Mouse (Mus musculus) heart, adult 2 months (tissue): ENCODE data around the gene Lime1. TPM values are rescaled to one million over a fixed set of nuclear protein-coding genes. Genes with fewer than 3 reads are reported as not detected.

Experiments used
- DNase-seq, 2 experiments: peaks; one replicate each; pipeline ENCODE4 v3.0.0; 2021
- H3K27ac ChIP-seq: fragments of 200-600 bp; 2 replicates; pipeline ENCODE4 v1.8.1; 2022
- H3K27me3 ChIP-seq: fragments of 200-500 bp; 2 replicates; pipeline ENCODE4 v1.6.1; 2012; ENCODE audit warnings: mild to moderate bottlenecking, low read length, inconsistent platforms, mixed read lengths; ENCODE audit not compliant: control insufficient read depth, insufficient read depth
- H3K36me3 ChIP-seq: fragments of 200-500 bp; 2 replicates; pipeline ENCODE4 v1.6.1; 2012; ENCODE audit warnings: low read length, inconsistent platforms; ENCODE audit not compliant: control insufficient read depth, insufficient read depth
- H3K4me1 ChIP-seq: fragments of 200-500 bp; 2 replicates; pipeline ENCODE4 v1.6.1; 2011; ENCODE audit warnings: low read length; ENCODE audit not compliant: control insufficient read depth, insufficient read depth
- H3K4me3 ChIP-seq: fragments of 200-600 bp; 2 replicates; pipeline ENCODE4 v1.8.1; 2022
- H3K79me2 ChIP-seq: fragments of 200-500 bp; replicated peaks from 2 replicates; pipeline ENCODE4 v1.6.1; 2012; ENCODE audit warnings: mild to moderate bottlenecking, inconsistent platforms, low read length, moderate library complexity, mixed read lengths; ENCODE audit not compliant: control insufficient read depth, insufficient read depth
- H3K9ac ChIP-seq: fragments of 200-500 bp; 2 replicates; pipeline ENCODE4 v1.6.1; 2012; ENCODE audit warnings: low read depth, mild to moderate bottlenecking, control low read depth, inconsistent platforms, low read length, mixed read lengths
- CTCF ChIP-seq: fragments of 200-600 bp; IDR thresholded peaks from 2 replicates; pipeline ENCODE4 v1.8.1; 2022; ENCODE audit warnings: antibody characterized with exemption, mild to moderate bottlenecking, moderate library complexity
- EP300 ChIP-seq: fragments of 200-500 bp; IDR thresholded peaks from 2 replicates; pipeline ENCODE4 v1.6.1; 2011; ENCODE audit warnings: low read depth, low read length, control low read depth; ENCODE audit not compliant: insufficient read depth
- POLR2A ChIP-seq: fragments of 200-500 bp; IDR thresholded peaks from 2 replicates; pipeline ENCODE4 v1.6.1; 2011; ENCODE audit warnings: mild to moderate bottlenecking, low read depth, low read length, control low read depth; ENCODE audit not compliant: insufficient read depth
- WGBS: fragments of 180-500 bp; shearing (Covaris S2); methylation state at CpG from one replicate; pipeline ENCODE4 v1.1.7; 2018; 5-methylcytosine and 5-hydroxymethylcytosine counted together
- intact Hi-C: fragments of 180-260 bp; cut with DNase I; formaldehyde crosslinking; loops from one replicate; pipeline ENCODE4 v1.15.1; 2025
- polyA plus RNA-seq: library from polyadenylated mRNA; depleted of rRNA; stranded (reverse); fragments of >200 nt; gene quantifications from 2 replicates; pipeline ENCODE4 v1.2.3, GENCODE M21; 2012; rRNA removed
- total RNA-seq, 2 experiments: library from RNA; stranded (reverse); gene quantifications; 2 replicates each; pipeline ENCODE4 v1.2.3; 2021

Lime1 gene
- total and polyA plus RNA-seq, 3 experiments = 5.0 to 21.7 (median 5.2) TPM

GRCm38 (mm10) chr2:181420903-181421638, 41.2 kb downstream of the Lime1 start:
- TF ChIP-seq CTCF (no peak), POLR2A (no peak), EP300 (no peak)
- H3K4me3 ChIP-seq = no peak overlapping the region
- H3K9ac ChIP-seq = no peak overlapping the region
- H3K79me2 ChIP-seq = 0 out of 2 replicates have a peak, but pooled peaks cover 2% of the 10 kb centered on the region
- H3K27ac ChIP-seq = no peak overlapping the region
- no peak for DNase-seq
- H3K36me3 ChIP-seq = peaks cover 12% of the 10 kb centered on the region
- intact Hi-C loops = no loop called here
- WGBS = 39% methylated on average over 4 of the region's 4 CpGs
- H3K4me1 ChIP-seq = peaks cover 9% of the 10 kb centered on the region
- no peaks in the 10 kb centered on the region for H3K27me3 ChIP-seq

- WGBS = 59% methylated on average over 9 of the region's 9 CpGs
- H3K4me3 ChIP-seq = no peak overlapping the region
- H3K27ac ChIP-seq = no peak overlapping the region
- peaks cover 9% of the 10 kb centered on the region for H3K4me1 ChIP-seq
- TF ChIP-seq EP300 (no peak), POLR2A (no peak), CTCF (no peak)
- no peaks in the 10 kb centered on the region for H3K27me3 ChIP-seq
- H3K79me2 ChIP-seq = 0 out of 2 replicates have a peak, but pooled peaks cover 2% of the 10 kb centered on the region
- H3K36me3 ChIP-seq = peaks cover 11% of the 10 kb centered on the region
- intact Hi-C loops = no loop called here
- DNase-seq = peak in 1 of 2 experiments; percentile 27
- H3K9ac ChIP-seq = no peak overlapping the region
Observed at GRCm38 (mm10) chr2:181423834-181424233, 44.0 kb downstream of the Lime1 start.

Other genes with a start within 250 kb of the Lime1 start
- under 1 TPM in 1 of 2 experiments, not detected in 1; 0.05 TPM for gene Kcnq2, start 244.8 kb upstream of the Lime1 start, total RNA-seq
- 0.23 TPM in 2 replicates for gene Kcnq2, start 244.8 kb upstream of the Lime1 start, polyA plus RNA-seq
- gene Eef1a2, start 223.1 kb upstream of the Lime1 start, total RNA-seq = 1,000 to 10,000 TPM; 1,434 to 1,646 TPM
- gene Eef1a2, start 223.1 kb upstream of the Lime1 start, polyA plus RNA-seq = 1,031 and 1,150 TPM in 2 replicates
- 10 to 100 TPM; 47.5 to 57.7 TPM for gene Ppdpf, start 192.8 kb upstream of the Lime1 start, total RNA-seq
- 81.2 and 82.4 TPM in 2 replicates for gene Ppdpf, start 192.8 kb upstream of the Lime1 start, polyA plus RNA-seq
- gene Ptk6, start 177.3 kb upstream of the Lime1 start, total RNA-seq = under 1 TPM in 1 of 2 experiments, not detected in 1; 0.07 TPM
- 0.03 TPM in 1 of 2 replicates, not detected in the other for gene Ptk6, start 177.3 kb upstream of the Lime1 start, polyA plus RNA-seq
- under 1 TPM; 0.44 to 0.59 TPM for gene Srms, start 166.9 kb upstream of the Lime1 start, total RNA-seq
- 0.59 and 1.3 TPM in 2 replicates for gene Srms, start 166.9 kb upstream of the Lime1 start, polyA plus RNA-seq
- not detected for gene Fndc11, start 160.1 kb upstream of the Lime1 start, total RNA-seq
- gene Fndc11, start 160.1 kb upstream of the Lime1 start, polyA plus RNA-seq = 0.29 and 0.43 TPM in 2 replicates
- 10 to 100 TPM in 1 of 2 experiments, 1 to 10 TPM in 1; 9.2 to 11.2 TPM for gene Helz2, start 138.1 kb upstream of the Lime1 start, total RNA-seq
- 14.1 and 19.4 TPM in 2 replicates for gene Helz2, start 138.1 kb upstream of the Lime1 start, polyA plus RNA-seq
- gene Gmeb2, start 92.0 kb upstream of the Lime1 start, total RNA-seq = 10 to 100 TPM in 1 of 2 experiments, 1 to 10 TPM in 1; 8.5 to 10.2 TPM
- gene Gmeb2, start 92.0 kb upstream of the Lime1 start, polyA plus RNA-seq = 9.4 and 12.7 TPM in 2 replicates
- under 1 TPM; 0.29 to 0.32 TPM for gene Stmn3, start 65.6 kb upstream of the Lime1 start, total RNA-seq
- gene Stmn3, start 65.6 kb upstream of the Lime1 start, polyA plus RNA-seq = 0.37 and 1.6 TPM in 2 replicates
- gene Rtel1, start 60.3 kb upstream of the Lime1 start, total RNA-seq = 10 to 100 TPM in 1 of 2 experiments, 1 to 10 TPM in 1; 8.3 to 10.6 TPM
- gene Rtel1, start 60.3 kb upstream of the Lime1 start, polyA plus RNA-seq = 21.9 and 29.6 TPM in 2 replicates
- 10 to 100 TPM; 18.7 to 18.9 TPM for gene Zgpat, start 15.2 kb upstream of the Lime1 start, total RNA-seq
- 21.0 and 31.5 TPM in 2 replicates for gene Zgpat, start 15.2 kb upstream of the Lime1 start, polyA plus RNA-seq
- 10 to 100 TPM; 50.7 to 52.3 TPM for gene Arfrp1, start 14.7 kb upstream of the Lime1 start, total RNA-seq
- 42.3 and 69.5 TPM in 2 replicates for gene Arfrp1, start 14.7 kb upstream of the Lime1 start, polyA plus RNA-seq
- gene Zbtb46, start 79.3 kb downstream of the Lime1 start, total RNA-seq = 10 to 100 TPM; 10.7 to 13.2 TPM
- gene Zbtb46, start 79.3 kb downstream of the Lime1 start, polyA plus RNA-seq = 8.3 and 14.9 TPM in 2 replicates
- gene Abhd16b, start 113.1 kb downstream of the Lime1 start, total RNA-seq = not detected
- not detected in 2 replicates for gene Abhd16b, start 113.1 kb downstream of the Lime1 start, polyA plus RNA-seq
- gene Tpd52l2, start 117.1 kb downstream of the Lime1 start, total RNA-seq = 10 to 100 TPM; 56.8 to 58.7 TPM
- gene Tpd52l2, start 117.1 kb downstream of the Lime1 start, polyA plus RNA-seq = 61.1 and 93.6 TPM in 2 replicates
- gene Dnajc5, start 140.4 kb downstream of the Lime1 start, total RNA-seq = 10 to 100 TPM; 62.3 to 71.5 TPM
- gene Dnajc5, start 140.4 kb downstream of the Lime1 start, polyA plus RNA-seq = 43.4 and 68.9 TPM in 2 replicates
- gene Uckl1, start 204.8 kb downstream of the Lime1 start, total RNA-seq = 10 to 100 TPM; 31.3 to 32.5 TPM
- 115 and 156 TPM in 2 replicates for gene Uckl1, start 204.8 kb downstream of the Lime1 start, polyA plus RNA-seq
- gene Prpf6, start 211.8 kb downstream of the Lime1 start, total RNA-seq = 10 to 100 TPM; 35.3 to 38.6 TPM
- 13.8 and 19.1 TPM in 2 replicates for gene Prpf6, start 211.8 kb downstream of the Lime1 start, polyA plus RNA-seq
- gene Zfp512b, start 212.7 kb downstream of the Lime1 start, total RNA-seq = 10 to 100 TPM; 13.2 to 16.9 TPM
- 20.6 and 25.9 TPM in 2 replicates for gene Zfp512b, start 212.7 kb downstream of the Lime1 start, polyA plus RNA-seq
- 1 to 10 TPM; 1.0 to 1.6 TPM for gene Samd10, start 219.1 kb downstream of the Lime1 start, total RNA-seq
- 5.1 and 6.4 TPM in 2 replicates for gene Samd10, start 219.1 kb downstream of the Lime1 start, polyA plus RNA-seq